Mouse (Mus musculus): ENCODE measurements around the gene 6330409D20Rik. TPM values are rescaled to one million over a fixed set of nuclear protein-coding genes. Genes with fewer than 3 reads are reported as not detected.

6330409D20Rik gene
- polyA plus RNA-seq, 1 experiment from 2014 or later, result 0.16 TPM

GRCm38 (mm10) chr2:32682721-32683417 is 57.9 kb downstream of the 6330409D20Rik start:
- Histone ChIP-seq H3K4me2 (replicated peaks; ENCODE audit: low read depth, low read length) (no peak overlapping the region), H3K9me3 (ENCODE audit: low read length) (no peaks in the 10 kb centered on the region), H3K36me3 (ENCODE audit: insufficient read depth, low read length) (peaks cover 53% of the 10 kb centered on the region), H3K9ac (replicated peaks; ENCODE audit: low read length) (no peak overlapping the region), H3K4me3 (ENCODE audit: low read length) (no peak overlapping the region), H3K4me1 (ENCODE audit: insufficient read depth, low read length) (peaks cover 10% of the 10 kb centered on the region; the same call in 1 of the 2 replicates), H3K27me3 (ENCODE audit: insufficient read depth, low read length) (no peaks in the 10 kb centered on the region), H3K27ac (ENCODE audit: low read length) (no peak overlapping the region)
- WGBS, result 82% methylated on average over 14 of the region's 14 CpGs
- ATAC-seq (ENCODE audit: low FRiP score, low TSS enrichment), result no peak

MicroRNA genes within 50 kb of the gene (microRNA counts, 519-probe panel; counts per million panel counts)
- 104 counts per million, percentile 35 among the panel's probes with 10 or more counts for microRNA mmu-miR-2861

Small RNA genes within 50 kb of the gene (microRNA-seq; reads per million reads assigned to microRNA genes)
- gene Mir2861, result not detected
- not detected for gene Mir3960
- not detected for gene Mir8093

Other genes with a start within 250 kb of the 6330409D20Rik start
- 13.3 and 15.0 TPM in 2 replicates for gene Fam102a, start 205.7 kb downstream of the 6330409D20Rik start, polyA plus RNA-seq (2015; fragmentation: Nextera tagmentation; extraction: Ambion mirVana)
- 106 and 108 TPM in 2 replicates for gene Dpm2, start 170.2 kb downstream of the 6330409D20Rik start, polyA plus RNA-seq (2015; fragmentation: Nextera tagmentation; extraction: Ambion mirVana)
- gene Pip5kl1, start 166.2 kb downstream of the 6330409D20Rik start, polyA plus RNA-seq (2015; fragmentation: Nextera tagmentation; extraction: Ambion mirVana), result 2.5 and 2.6 TPM in 2 replicates
- 0.12 and 0.16 TPM in 2 replicates for gene 9430097D07Rik, start 165.3 kb downstream of the 6330409D20Rik start, polyA plus RNA-seq (2015; fragmentation: Nextera tagmentation; extraction: Ambion mirVana)
- gene St6galnac4, start 153.9 kb downstream of the 6330409D20Rik start, polyA plus RNA-seq (2015; fragmentation: Nextera tagmentation; extraction: Ambion mirVana), result 24.7 TPM in 2 replicates
- 18.5 and 18.6 TPM in 2 replicates for gene St6galnac6, start 141.3 kb downstream of the 6330409D20Rik start, polyA plus RNA-seq (2015; fragmentation: Nextera tagmentation; extraction: Ambion mirVana)
- 35.7 and 39.1 TPM in 2 replicates for gene Ak1, start 119.3 kb downstream of the 6330409D20Rik start, polyA plus RNA-seq (2015; fragmentation: Nextera tagmentation; extraction: Ambion mirVana)
- gene Eng, start 94.4 kb downstream of the 6330409D20Rik start, polyA plus RNA-seq (2015; fragmentation: Nextera tagmentation; extraction: Ambion mirVana), result 93.6 and 98.7 TPM in 2 replicates
- 42.3 and 45.1 TPM in 2 replicates for gene Fpgs, start 36.9 kb downstream of the 6330409D20Rik start, polyA plus RNA-seq (2015; fragmentation: Nextera tagmentation; extraction: Ambion mirVana)
- 113 and 115 TPM in 2 replicates for gene Cdk9, start 27.9 kb downstream of the 6330409D20Rik start, polyA plus RNA-seq (2015; fragmentation: Nextera tagmentation; extraction: Ambion mirVana)
- 41.5 and 44.2 TPM in 2 replicates for gene Sh2d3c, start 20.0 kb downstream of the 6330409D20Rik start, polyA plus RNA-seq (2015; fragmentation: Nextera tagmentation; extraction: Ambion mirVana)
- gene Tor2a, start 16.2 kb upstream of the 6330409D20Rik start, polyA plus RNA-seq (2015; fragmentation: Nextera tagmentation; extraction: Ambion mirVana), result 79.3 and 82.9 TPM in 2 replicates
- 0.21 and 0.29 TPM in 2 replicates for gene Ttc16, start 34.6 kb upstream of the 6330409D20Rik start, polyA plus RNA-seq (2015; fragmentation: Nextera tagmentation; extraction: Ambion mirVana)
- gene Ptrh1, start 34.8 kb upstream of the 6330409D20Rik start, polyA plus RNA-seq (2015; fragmentation: Nextera tagmentation; extraction: Ambion mirVana), result 6.1 and 6.8 TPM in 2 replicates
- gene Cfap157, start 43.4 kb upstream of the 6330409D20Rik start, polyA plus RNA-seq (2015; fragmentation: Nextera tagmentation; extraction: Ambion mirVana), result 0.29 and 0.32 TPM in 2 replicates
- gene Stxbp1, start 106.2 kb upstream of the 6330409D20Rik start, polyA plus RNA-seq (2015; fragmentation: Nextera tagmentation; extraction: Ambion mirVana), result 19.6 and 22.3 TPM in 2 replicates
- gene Fam129b, start 135.1 kb upstream of the 6330409D20Rik start, polyA plus RNA-seq (2015; fragmentation: Nextera tagmentation; extraction: Ambion mirVana), result 54.4 and 56.2 TPM in 2 replicates
- gene Rpl12, start 220.5 kb upstream of the 6330409D20Rik start, polyA plus RNA-seq (2015; fragmentation: Nextera tagmentation; extraction: Ambion mirVana), result 149 and 176 TPM in 2 replicates
- gene Lrsam1, start 220.6 kb upstream of the 6330409D20Rik start, polyA plus RNA-seq (2015; fragmentation: Nextera tagmentation; extraction: Ambion mirVana), result 11.7 and 12.2 TPM in 2 replicates
- 36.9 and 39.2 TPM in 2 replicates for gene Slc2a8, start 241.1 kb upstream of the 6330409D20Rik start, polyA plus RNA-seq (2015; fragmentation: Nextera tagmentation; extraction: Ambion mirVana)